Mouse (Mus musculus) CH12.LX (cell line): ENCODE results near the gene Atp4b. TPM values are rescaled to one million over a fixed set of nuclear protein-coding genes. Genes with fewer than 3 reads are reported as not detected.

Source experiments
- DNase-seq: peaks from one replicate; pipeline ENCODE4 v3.0.0-alpha.2; 2013; ENCODE audit errors: extremely low read depth
- H3K27ac ChIP-seq: 2 replicates; pipeline ENCODE4 v1.5.1; 2012; ENCODE audit warnings: low read depth, mild to moderate bottlenecking, control low read depth, moderate library complexity; ENCODE audit not compliant: insufficient read depth
- H3K27me3 ChIP-seq: replicated peaks from 2 replicates; pipeline ENCODE3; 2012; ENCODE audit warnings: inconsistent platforms
- H3K36me3 ChIP-seq, 2 experiments: replicated peaks in 1 of 2; 2 replicates each; pipeline versions ENCODE3 to v1.6.1; 2012; ENCODE audit warnings: inconsistent platforms in 1 of 2, low read length in 1 of 2, mild to moderate bottlenecking in 1 of 2, mixed read lengths in 1 of 2, moderate library complexity in 1 of 2; ENCODE audit not compliant: control insufficient read depth in 1 of 2, insufficient read depth in 1 of 2
- H3K4me1 ChIP-seq, 2 experiments: 2 replicates each; pipeline ENCODE4 v1.6.1; 2012; ENCODE audit warnings: inconsistent platforms in 1 of 2, moderate library complexity in 1 of 2; ENCODE audit not compliant: insufficient read depth in 2 of 2, control insufficient read depth in 1 of 2
- H3K4me2 ChIP-seq: 2 replicates; pipeline ENCODE4 v1.6.1; 2012; ENCODE audit warnings: low read depth, mild to moderate bottlenecking, control low read depth; ENCODE audit not compliant: poor library complexity, insufficient read depth, severe bottlenecking
- H3K4me3 ChIP-seq, 3 experiments: fragments of 150-350 bp in 1 of 3; sonication (generic) in 1 of 3; replicated peaks in 1 of 3; 2 replicates each; pipeline versions ENCODE3 to v1.5.1; 2011 to 2012; ENCODE audit warnings: low read depth in 2 of 3, low read length in 2 of 3, mild to moderate bottlenecking in 2 of 3, moderate library complexity in 2 of 3, control low read depth in 1 of 3, improper control_type of control experiment in 1 of 3, inconsistent platforms in 1 of 3, mixed read lengths in 1 of 3; ENCODE audit not compliant: poor library complexity in 1 of 3
- H3K79me2 ChIP-seq: replicated peaks from 2 replicates; pipeline ENCODE4 v1.6.1; 2012; ENCODE audit warnings: mild to moderate bottlenecking, moderate library complexity; ENCODE audit not compliant: control insufficient read depth, poor library complexity, insufficient read depth, severe bottlenecking; ENCODE audit errors: extremely low read depth
- H3K9ac ChIP-seq: 2 replicates; pipeline ENCODE4 v1.6.1; 2012; ENCODE audit warnings: low read depth, mild to moderate bottlenecking, control low read depth, moderate library complexity; ENCODE audit not compliant: insufficient read depth
- H3K9me3 ChIP-seq: replicated peaks from 2 replicates; pipeline ENCODE3; 2012; ENCODE audit warnings: low read length, inconsistent platforms, mixed read lengths
- BHLHE40 ChIP-seq: IDR thresholded peaks from 2 replicates; pipeline ENCODE4 v1.6.1; 2011; ENCODE audit warnings: mild to moderate bottlenecking, low read depth, low read length, improper control_type of control experiment
- CHD2 ChIP-seq: IDR thresholded peaks from 2 replicates; pipeline ENCODE4 v1.6.1; 2011; ENCODE audit warnings: low read length, improper control_type of control experiment
- CTCF ChIP-seq, 2 experiments: IDR thresholded peaks in 1 of 2; conservative IDR thresholded peaks in 1 of 2; 2 replicates each; pipeline ENCODE4 v1.5.1; 2011 to 2012; ENCODE audit warnings: low read depth in 2 of 2, low read length in 2 of 2, improper control_type of control experiment in 1 of 2, inconsistent platforms in 1 of 2, mild to moderate bottlenecking in 1 of 2, moderate library complexity in 1 of 2
- E2F4 ChIP-seq: IDR thresholded peaks from 2 replicates; pipeline ENCODE4 v1.6.1; 2011; ENCODE audit warnings: low read depth, low read length, improper control_type of control experiment; ENCODE audit not compliant: insufficient replicate concordance
- ELF1 ChIP-seq: IDR thresholded peaks from 2 replicates; pipeline ENCODE4 v1.6.1; 2014; ENCODE audit warnings: low read depth, mild to moderate bottlenecking, inconsistent platforms, low read length, improper control_type of control experiment
- EP300 ChIP-seq: IDR thresholded peaks from 2 replicates; pipeline ENCODE4 v1.6.1; 2011; ENCODE audit warnings: low read length, improper control_type of control experiment
- ETS1 ChIP-seq: conservative IDR thresholded peaks from 2 replicates; pipeline ENCODE4 v1.6.1; 2012; ENCODE audit warnings: low read depth, mild to moderate bottlenecking, inconsistent platforms, low read length, improper control_type of control experiment, moderate library complexity
- HCFC1 ChIP-seq: IDR thresholded peaks from 2 replicates; pipeline ENCODE4 v1.6.1; 2012; ENCODE audit warnings: low read depth, mild to moderate bottlenecking, inconsistent platforms, low read length, improper control_type of control experiment
- KAT2A ChIP-seq: IDR thresholded peaks from 2 replicates; pipeline ENCODE4 v1.6.1; 2012; ENCODE audit warnings: low read length, improper control_type of control experiment, inconsistent platforms; ENCODE audit not compliant: insufficient replicate concordance
- MAX ChIP-seq: IDR thresholded peaks from 2 replicates; pipeline ENCODE4 v1.6.1; 2011; ENCODE audit warnings: low read length, improper control_type of control experiment
- MEF2A ChIP-seq: IDR thresholded peaks from 2 replicates; pipeline ENCODE4 v1.6.1; 2014; ENCODE audit warnings: low read depth, mild to moderate bottlenecking, inconsistent platforms, low read length, improper control_type of control experiment, borderline replicate concordance
- MXI1 ChIP-seq: IDR thresholded peaks from 2 replicates; pipeline ENCODE4 v1.6.1; 2011; ENCODE audit warnings: mild to moderate bottlenecking, low read depth, low read length, improper control_type of control experiment
- MYC ChIP-seq: IDR thresholded peaks from 2 replicates; pipeline ENCODE4 v1.6.1; 2011; ENCODE audit warnings: low read depth, mild to moderate bottlenecking, improper control_type of control experiment, low read length
- NELFE ChIP-seq: IDR thresholded peaks from 2 replicates; pipeline ENCODE4 v1.6.1; 2011; ENCODE audit warnings: low read depth, low read length, improper control_type of control experiment
- NRF1 ChIP-seq: IDR thresholded peaks from 2 replicates; pipeline ENCODE4 v1.6.1; 2014; ENCODE audit warnings: low read depth, mild to moderate bottlenecking, inconsistent platforms, low read length, improper control_type of control experiment, moderate library complexity
- PAX5 ChIP-seq: IDR thresholded peaks from 2 replicates; pipeline ENCODE4 v1.6.1; 2012; ENCODE audit warnings: low read length, inconsistent platforms, mixed read lengths
- POLR2A ChIP-seq: IDR thresholded peaks from 2 replicates; pipeline ENCODE4 v1.6.1; 2011; ENCODE audit warnings: low read depth, mild to moderate bottlenecking, improper control_type of control experiment, low read length
- RAD21 ChIP-seq: IDR thresholded peaks from 2 replicates; pipeline ENCODE4 v1.6.1; 2011; ENCODE audit warnings: low read depth, mild to moderate bottlenecking, low read length, improper control_type of control experiment, moderate library complexity
- SMC3 ChIP-seq: IDR thresholded peaks from 2 replicates; pipeline ENCODE4 v1.6.1; 2011; ENCODE audit warnings: low read depth, low read length, improper control_type of control experiment
- TBP ChIP-seq: conservative IDR thresholded peaks from 2 replicates; pipeline ENCODE4 v1.6.1; 2011; ENCODE audit warnings: low read depth, low read length, improper control_type of control experiment
- TCF12 ChIP-seq: IDR thresholded peaks from 2 replicates; pipeline ENCODE4 v1.6.1; 2014; ENCODE audit warnings: low read depth, mild to moderate bottlenecking, inconsistent platforms, low read length, improper control_type of control experiment
- UBTF ChIP-seq: IDR thresholded peaks from 2 replicates; pipeline ENCODE4 v1.6.1; 2012; ENCODE audit warnings: low read depth, mild to moderate bottlenecking, inconsistent platforms, low read length, improper control_type of control experiment, moderate library complexity
- USF1 ChIP-seq: IDR thresholded peaks from 2 replicates; pipeline ENCODE4 v1.6.1; 2014; ENCODE audit warnings: low read depth, mild to moderate bottlenecking, inconsistent platforms, low read length, improper control_type of control experiment
- USF2 ChIP-seq: conservative IDR thresholded peaks from 2 replicates; pipeline ENCODE4 v1.6.1; 2011; ENCODE audit warnings: low read depth, low read length, improper control_type of control experiment
- ZMIZ1 ChIP-seq: IDR thresholded peaks from 2 replicates; pipeline ENCODE4 v1.6.1; 2012; ENCODE audit warnings: low read depth, mild to moderate bottlenecking, inconsistent platforms, low read length, improper control_type of control experiment
- ZNF384 ChIP-seq: IDR thresholded peaks from 2 replicates; pipeline ENCODE4 v1.6.1; 2012; ENCODE audit warnings: low read depth, low read length, improper control_type of control experiment, inconsistent platforms
- dilution Hi-C: fragments of 300-500 bp; cut with MboI; formaldehyde crosslinking; loops from 2 replicates; pipeline ENCODE4 v1.14.3; 2020; ENCODE audit warnings: low sequenced_read_pairs; ENCODE audit not compliant: extremely low pct_unique_long_range_greater_than_20kb, extremely low pct_ligation_motif_present
- in situ Hi-C: fragments of 300-500 bp; cut with MboI; formaldehyde crosslinking; loops from 3 replicates; pipeline ENCODE4 v1.14.3; 2019; ENCODE audit warnings: low sequenced_read_pairs, low pct_ligation_motif_present, low pct_unique_long_range_greater_than_20kb, mixed read lengths
- polyA plus RNA-seq: library from polyadenylated mRNA; unstranded; fragments of >175 nt; gene quantifications from 2 replicates; pipeline ENCODE4 v1.2.1, GENCODE M21; 2012; ENCODE audit warnings: low read depth; ENCODE audit not compliant: insufficient read length
- total RNA-seq, 2 experiments: library from RNA; depleted of rRNA; stranded (reverse); fragments of 300-350 nt in 1 of 2; fragments of >200 nt in 1 of 2; gene quantifications; 2 replicates each; pipeline ENCODE4 v1.2.3; 2012 to 2014

The Atp4b gene
- total and polyA plus RNA-seq, 3 experiments: not detected

DNA sequence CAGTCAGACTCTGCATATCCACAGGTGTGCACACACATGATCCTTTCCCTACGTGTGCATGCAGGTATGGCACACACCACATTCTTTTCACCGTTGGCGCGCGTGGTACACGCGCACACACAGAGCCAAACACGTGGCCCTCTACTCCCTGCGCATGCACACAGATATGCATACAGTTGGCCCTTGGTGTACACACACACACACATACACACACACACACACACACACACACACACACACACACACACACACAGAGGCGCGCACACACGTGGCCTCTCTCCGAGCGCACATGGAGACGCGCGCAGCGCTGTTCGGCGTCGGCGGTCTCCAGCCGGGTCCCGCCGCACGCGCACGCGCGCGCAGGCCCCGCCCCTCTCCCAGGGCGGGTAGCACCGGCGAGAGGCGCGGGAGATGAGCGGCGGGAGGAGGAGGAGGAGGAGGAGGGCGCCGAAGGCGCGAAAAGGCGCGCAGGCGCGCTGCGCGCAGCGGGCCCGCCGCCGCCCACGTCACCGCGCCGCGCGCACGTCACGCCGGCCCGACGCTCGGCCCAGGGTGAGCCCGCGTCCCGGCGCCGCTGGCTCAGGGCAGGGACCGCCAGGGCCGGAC lies 58.3 kb downstream of the Atp4b start, which contains the start of gene Tfdp1:
TSS of gene Tfdp1 (plus strand) at position 497 of the 606 bp plus-strand sequence.
- Histone ChIP-seq H3K9me3 (no peaks in the 10 kb centered on the region), H3K9ac (peak within 1 kb of the TSS; percentile 99), H3K4me3 (peak within 1 kb of the TSS; percentile 76 to 97 (median 86)), H3K79me2 (peaks cover 47% of the 10 kb centered on the region), H3K36me3 (peaks cover 12 to 32% of the 10 kb centered on the region in 2 experiments), H3K27ac (peak within 1 kb of the TSS; percentile 42), H3K27me3 (no peaks in the 10 kb centered on the region), H3K4me2 (peak within 1 kb of the TSS; percentile 74), H3K4me1 (peaks cover 18 to 45% of the 10 kb centered on the region in 2 experiments)
- in situ Hi-C loops: no loop called here
- dilution Hi-C loops: no loop called here
- TF ChIP-seq BHLHE40: peak; percentile 64
- TF ChIP-seq MAX: peak; percentile 98
- 0 out of 2 replicates have a peak, but pooled peaks have one; percentile 13 for TF ChIP-seq MEF2A
- TF ChIP-seq EP300: no peak
- peak; percentile 58; the same call in 1 of the 2 replicates for TF ChIP-seq TCF12
- no peak for TF ChIP-seq ZNF384
- no peak for TF ChIP-seq RAD21
- no peak for TF ChIP-seq PAX5
- TF ChIP-seq ETS1: 0 out of 2 replicates have a peak, but pooled peaks have one; percentile 19
- peak; percentile 79; the same call in 1 of the 2 replicates for TF ChIP-seq KAT2A
- peak; percentile 96 for TF ChIP-seq MYC
- peak; percentile 30 for TF ChIP-seq USF1
- no peak for TF ChIP-seq CTCF (conservative IDR thresholded peaks at IDR 0.05 in 1 of 2, IDR thresholded peaks at IDR 0.05 in 1 of 2; ENCODE audit: low read depth in 2 of 2, low read length in 2 of 2)
- TF ChIP-seq SMC3: no peak
- TF ChIP-seq NELFE: peak; percentile 70
- TF ChIP-seq TBP: 0 out of 2 replicates have a peak, but pooled peaks have one; percentile 19
- TF ChIP-seq POLR2A: peak; percentile 85
- TF ChIP-seq E2F4: peak; percentile 91
- TF ChIP-seq USF2: peak; percentile 5; the same call in 1 of the 2 replicates
- TF ChIP-seq ELF1: 0 out of 2 replicates have a peak, but pooled peaks have one; percentile 6
- 0 out of 2 replicates have a peak, but pooled peaks have one; percentile 33 for TF ChIP-seq ZMIZ1
- no peak for TF ChIP-seq UBTF
- TF ChIP-seq MXI1: peak; percentile 96
- TF ChIP-seq HCFC1: peak; percentile 19; the same call in 1 of the 2 replicates
- peak; percentile 89 for TF ChIP-seq NRF1
- TF ChIP-seq CHD2: no peak
- peak; percentile 84 for DNase-seq
